Mouse (Mus musculus): ENCODE results near the gene Insyn1.

- TF ChIP-seq MAFK (IDR thresholded peaks at IDR 0.05; ENCODE audit: insufficient read depth, low read depth, low read length): no peak
- TF ChIP-seq ZNF384 (IDR thresholded peaks at IDR 0.05; ENCODE audit: low read depth, low read length): no peak
Observed at GRCm38 (mm10) chr9:58545428-58545827, 57.0 kb downstream of the Insyn1 start.

All from ES-E14 (cell line).